Mouse (Mus musculus) megakaryocyte, embryonic 14.5 days (primary cell): ENCODE measurements at regions not wholly inside any gene's neighbourhood (a gene's known extent, or its start where the extent isn't known, plus 50 kb on each side); places are given as distances from the start of the nearest gene placed in this dataset.

ENCODE experiments used
- FLI1 ChIP-seq: IDR thresholded peaks from 2 replicates; pipeline ENCODE4 v1.6.1; 2012; ENCODE audit warnings: low read length, inconsistent platforms, mixed read lengths
- GATA1 ChIP-seq: IDR thresholded peaks from 3 replicates; pipeline ENCODE4 v1.6.1; 2012; ENCODE audit warnings: mixed read lengths, low read length, inconsistent platforms, borderline replicate concordance

DNA sequence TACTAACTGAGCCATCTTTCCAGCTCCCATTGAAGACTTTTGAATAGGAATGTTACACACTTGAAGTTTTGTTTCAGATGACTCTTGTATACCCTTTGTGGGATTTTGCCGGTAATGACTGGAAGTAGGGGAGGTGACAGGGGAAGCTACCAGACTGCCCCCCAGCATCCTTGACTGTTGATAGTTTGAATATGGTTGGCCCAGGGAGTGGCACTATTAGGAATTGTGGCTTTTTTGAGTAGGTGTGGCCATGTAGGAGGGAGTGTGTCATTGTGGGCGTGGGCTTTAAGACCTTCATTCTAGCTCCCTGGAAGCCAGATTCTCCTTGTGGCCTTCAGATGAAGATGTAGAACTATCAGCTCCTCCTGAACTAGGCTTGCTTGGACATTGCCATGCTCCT lies 207.4 kb downstream of the Nucb2 start:
- no peak for TF ChIP-seq GATA1
- TF ChIP-seq FLI1, result no peak
